Mouse (Mus musculus) E14TG2a.4 (cell line): ENCODE measurements around the gene Fcer1g.

Experiments used
- H3K27me3 ChIP-seq: 2 replicates; pipeline ENCODE4 v1.6.1; 2014; ENCODE audit warnings: low read length, control low read depth; ENCODE audit not compliant: insufficient read depth
- H3K36me3 ChIP-seq: 2 replicates; pipeline ENCODE4 v1.6.1; 2014; ENCODE audit warnings: low read length, control low read depth; ENCODE audit not compliant: insufficient read depth
- H3K4me1 ChIP-seq: replicated peaks from 2 replicates; pipeline ENCODE4 v1.6.1; 2014; ENCODE audit warnings: low read depth, low read length, control low read depth
- H3K4me3 ChIP-seq: replicated peaks from 2 replicates; pipeline ENCODE4 v1.5.1; 2014; ENCODE audit warnings: mild to moderate bottlenecking, low read length
- H3K9me3 ChIP-seq: 2 replicates; pipeline ENCODE4 v1.6.1; 2014; ENCODE audit warnings: low read length, control low read depth
- CTCF ChIP-seq: conservative IDR thresholded peaks from 2 replicates; pipeline ENCODE4 v1.5.1; 2014; ENCODE audit warnings: low read length
- NANOG ChIP-seq: IDR thresholded peaks from 2 replicates; pipeline ENCODE4 v1.6.1; 2014; ENCODE audit warnings: borderline replicate concordance, low read length, mixed read lengths
- POU5F1 ChIP-seq: IDR thresholded peaks from 2 replicates; pipeline ENCODE4 v1.6.1; 2014; ENCODE audit warnings: low read length, borderline replicate concordance

The Fcer1g gene

GRCm38 (mm10) chr1:171203471-171204248, 30.5 kb downstream of the Fcer1g start:
- TF ChIP-seq CTCF (no peak), POU5F1 (no peak), NANOG (no peak)
- no peaks in the 10 kb centered on the region for H3K36me3 ChIP-seq

GRCm38 (mm10) chr1:171200769-171201168, 33.4 kb downstream of the Fcer1g start:
- Histone ChIP-seq H3K4me3 (no peak overlapping the region), H3K36me3 (no peaks in the 10 kb centered on the region), H3K9me3 (no peaks in the 10 kb centered on the region), H3K4me1 (peaks cover 4% of the 10 kb centered on the region; the same call in 1 of the 2 replicates), H3K27me3 (peaks cover 24% of the 10 kb centered on the region)
- no peak for TF ChIP-seq POU5F1
- TF ChIP-seq CTCF: no peak
- no peak for TF ChIP-seq NANOG

More at GRCm38 (mm10) chr1:171203471-171204248, 30.5 kb downstream of the Fcer1g start:
- H3K27me3 ChIP-seq: peaks cover 12% of the 10 kb centered on the region
- H3K9me3 ChIP-seq: no peaks in the 10 kb centered on the region
- H3K4me1 ChIP-seq: peaks cover 4% of the 10 kb centered on the region; the same call in 1 of the 2 replicates
- H3K4me3 ChIP-seq: no peak overlapping the region

GRCm38 (mm10) chr1:171199532-171199931, 34.6 kb downstream of the Fcer1g start:
- Histone ChIP-seq H3K36me3 (no peaks in the 10 kb centered on the region), H3K4me1 (peaks cover 7% of the 10 kb centered on the region; the same call in 1 of the 2 replicates), H3K9me3 (no peaks in the 10 kb centered on the region), H3K27me3 (peaks cover 31% of the 10 kb centered on the region), H3K4me3 (no peak overlapping the region)
- TF ChIP-seq CTCF: no peak
- no peak for TF ChIP-seq POU5F1
- no peak for TF ChIP-seq NANOG

GRCm38 (mm10) chr1:171195887-171196397, 38.2 kb downstream of the Fcer1g start, which contains the start of gene Pcp4l1:
Gene Pcp4l1, minus strand, starts transcription at chr1:171196268.
- TF ChIP-seq CTCF (no peak), POU5F1 (no peak)
- no peaks in the 10 kb centered on the region for H3K9me3 ChIP-seq

GRCm38 (mm10) chr1:171195046-171195822, 38.9 kb downstream of the Fcer1g start:
- Histone ChIP-seq H3K9me3 (no peaks in the 10 kb centered on the region), H3K36me3 (no peaks in the 10 kb centered on the region), H3K4me1 (peaks cover 21% of the 10 kb centered on the region), H3K4me3 (peak overlapping the region; percentile 87), H3K27me3 (peaks cover 63% of the 10 kb centered on the region)
- TF ChIP-seq CTCF (no peak), NANOG (no peak), POU5F1 (no peak)

More at GRCm38 (mm10) chr1:171195887-171196397, 38.2 kb downstream of the Fcer1g start, which contains the start of gene Pcp4l1:
- H3K27me3 ChIP-seq: peaks cover 58% of the 10 kb centered on the region
- peaks cover 14% of the 10 kb centered on the region for H3K4me1 ChIP-seq
- H3K4me3 ChIP-seq: peak within 1 kb of the TSS; percentile 87
- no peaks in the 10 kb centered on the region for H3K36me3 ChIP-seq

GRCm38 (mm10) chr1:171193911-171194830, 40.0 kb downstream of the Fcer1g start:
- H3K36me3 ChIP-seq: no peaks in the 10 kb centered on the region
- TF ChIP-seq CTCF (no peak), POU5F1 (no peak), NANOG (no peak)

GRCm38 (mm10) chr1:171193093-171193840, 40.9 kb downstream of the Fcer1g start:
- Histone ChIP-seq H3K36me3 (no peaks in the 10 kb centered on the region), H3K4me1 (peaks cover 38% of the 10 kb centered on the region), H3K4me3 (no peak overlapping the region), H3K27me3 (peaks cover 60% of the 10 kb centered on the region), H3K9me3 (no peaks in the 10 kb centered on the region)
- TF ChIP-seq NANOG (no peak), CTCF (no peak), POU5F1 (no peak)

More at GRCm38 (mm10) chr1:171193911-171194830, 40.0 kb downstream of the Fcer1g start:
- no peak overlapping the region for H3K4me3 ChIP-seq
- H3K27me3 ChIP-seq: peaks cover 66% of the 10 kb centered on the region
- no peaks in the 10 kb centered on the region for H3K9me3 ChIP-seq
- H3K4me1 ChIP-seq: peaks cover 29% of the 10 kb centered on the region
